Comparison of ENCODE assay signal across 19 mouse cellular contexts in the genomic region with DNA sequence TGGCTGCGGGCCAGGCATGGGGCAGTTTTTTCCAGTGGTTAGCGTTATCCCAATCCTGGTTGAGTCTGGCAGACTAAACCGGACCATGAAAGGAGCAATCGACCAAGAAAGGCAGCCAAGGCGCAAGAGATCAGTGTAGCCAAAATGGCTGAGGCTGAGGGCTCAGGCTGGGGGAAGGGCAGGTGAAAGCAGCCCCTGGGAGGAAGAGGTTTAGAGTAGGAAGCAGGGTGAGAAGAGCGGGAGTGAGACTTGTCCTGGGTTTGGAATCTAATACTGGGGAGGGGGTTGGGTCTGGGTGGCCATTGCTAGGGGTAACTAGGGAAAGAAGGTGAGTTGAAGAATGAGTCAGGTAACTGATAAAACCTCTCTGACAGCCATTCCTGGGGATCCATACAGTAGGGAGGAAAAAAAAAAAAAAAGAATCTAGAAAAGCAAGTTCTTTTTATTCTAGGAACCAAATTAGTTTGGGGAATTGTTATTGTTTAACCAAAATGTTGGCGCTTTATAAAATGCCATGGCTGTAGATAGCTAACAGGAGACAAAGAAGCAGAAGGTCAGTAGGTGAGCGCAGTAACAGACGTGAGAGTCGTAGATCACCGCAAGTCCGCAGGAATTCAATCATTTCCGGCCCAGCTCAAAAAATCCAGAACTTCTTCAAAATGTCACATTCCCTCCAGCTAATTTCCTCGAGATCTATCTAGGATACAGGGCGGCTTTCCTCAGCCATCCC. TPM values are rescaled to one million over a fixed set of nuclear protein-coding genes. Genes with fewer than 3 reads are reported as not detected.
DNase-seq lines count a peak whose midpoint lies in the region; ATAC-seq and TF ChIP-seq lines count a peak whose summit lies in the region.
"Had no signal": no experiment of that assay in that cellular context is flagged by ENCODE, and none has a peak within 500 bp of the region (broad histone marks: within the 10 kb centered on the region; RNA-seq: fewer than 3 reads in every experiment).

No protein-coding gene starts in this region.

- no peaks in the 10 kb centered on the region for H3K36me3 ChIP-seq in intestine, embryonic 15.5 days
- H3K36me3 ChIP-seq in intestine, postnatal 0 days (ENCODE audit: control insufficient read depth, insufficient read depth) = no peaks in the 10 kb centered on the region
- H3K36me3 ChIP-seq in midbrain, embryonic 11.5 days (ENCODE audit: control insufficient read depth, insufficient read depth, low read length) = no peaks in the 10 kb centered on the region
- no peaks in the 10 kb centered on the region for H3K36me3 ChIP-seq in midbrain, embryonic 16.5 days (ENCODE audit: control insufficient read depth, insufficient read depth, low read length)
- no peaks in the 10 kb centered on the region for H3K36me3 ChIP-seq in embryonic facial prominence, embryonic 12.5 days
- no peaks in the 10 kb centered on the region for H3K36me3 ChIP-seq in stomach, embryonic 16.5 days (ENCODE audit: control insufficient read depth, insufficient read depth, low read length)
- H3K36me3 ChIP-seq: G1E; liver, embryonic 12.5 days; lung, embryonic 15.5 days; midbrain, embryonic 15.5 days had no signal

- DNase-seq in midbrain, embryonic 11.5 days (ENCODE audit: low spot score, missing footprints) = no peak
- DNase-seq in left cerebral cortex, postnatal 4 days = no peak
- DNase-seq: adrenal gland, postnatal 14 days; cerebellum, adult 8-10 months; forebrain, postnatal 0 days; gastrocnemius, adult 2 months; heart, adult 11 months; right cerebral cortex, adult 18-20 months had no signal

- H3K9ac ChIP-seq in intestine, embryonic 15.5 days = no peak overlapping the region
- no peak overlapping the region for H3K9ac ChIP-seq in intestine, postnatal 0 days (ENCODE audit: low read depth, low read length)
- 0 out of 2 replicates have a peak overlapping the region, but pooled peaks have one; percentile 24 for H3K9ac ChIP-seq in midbrain, embryonic 11.5 days (ENCODE audit: low read length)
- H3K9ac ChIP-seq in midbrain, embryonic 16.5 days (ENCODE audit: low read depth, low read length) = no peak overlapping the region
- H3K9ac ChIP-seq in embryonic facial prominence, embryonic 12.5 days = no peak overlapping the region
- H3K9ac ChIP-seq in stomach, embryonic 16.5 days (ENCODE audit: low read length) = no peak overlapping the region; the same call in 1 of the 2 replicates
- H3K9ac ChIP-seq: forebrain, postnatal 0 days; liver, embryonic 12.5 days; lung, embryonic 15.5 days; midbrain, embryonic 15.5 days had no signal

- H3K27ac ChIP-seq in intestine, embryonic 15.5 days = no peak overlapping the region
- H3K27ac ChIP-seq in intestine, postnatal 0 days (ENCODE audit: low read depth, low read length) = no peak overlapping the region
- peak overlapping the region; percentile 44 for H3K27ac ChIP-seq in midbrain, embryonic 11.5 days (ENCODE audit: low read depth, low read length)
- H3K27ac ChIP-seq in midbrain, embryonic 16.5 days (ENCODE audit: low read length) = no peak overlapping the region
- peak overlapping the region; percentile 36; the same call in 1 of the 2 replicates for H3K27ac ChIP-seq in embryonic facial prominence, embryonic 12.5 days
- no peak overlapping the region for H3K27ac ChIP-seq in stomach, embryonic 16.5 days (ENCODE audit: low read length)
- H3K27ac ChIP-seq: gastrocnemius, adult 2 months; layer of hippocampus, adult 2 months; liver, embryonic 12.5 days; lung, embryonic 15.5 days; midbrain, embryonic 15.5 days had no signal

- no peak for ATAC-seq in intestine, embryonic 15.5 days
- no peak for ATAC-seq in intestine, postnatal 0 days
- ATAC-seq in midbrain, embryonic 11.5 days (ENCODE audit: low FRiP score) = no peak
- no peak for ATAC-seq in midbrain, embryonic 16.5 days
- ATAC-seq in embryonic facial prominence, embryonic 12.5 days (ENCODE audit: insufficient number of reproducible peaks, insufficient read depth, low FRiP score, low TSS enrichment) = no peak
- ATAC-seq in stomach, embryonic 16.5 days (ENCODE audit: insufficient read depth, low FRiP score) = no peak
- no peak for ATAC-seq in activated CD4-positive, CD25-positive, alpha-beta regulatory T cell, adult 4 months
- ATAC-seq: forebrain, postnatal 0 days; liver, embryonic 12.5 days; midbrain, embryonic 15.5 days had no signal

- intact Hi-C loops in left cerebral cortex, postnatal 4 days (cut with DNase I) = no loop called here

- WGBS in intestine, embryonic 15.5 days = 52% methylated on average over 15 of the region's 15 CpGs
- 56% methylated on average over 15 of the region's 15 CpGs for WGBS in intestine, postnatal 0 days
- 80% methylated on average over 15 of the region's 15 CpGs for WGBS in midbrain, embryonic 11.5 days
- 83% methylated on average over 15 of the region's 15 CpGs for WGBS in midbrain, embryonic 16.5 days
- 64% methylated on average over 15 of the region's 15 CpGs for WGBS in embryonic facial prominence, embryonic 12.5 days
- 52% methylated on average over 15 of the region's 15 CpGs for WGBS in stomach, embryonic 16.5 days

- H3K4me1 ChIP-seq in intestine, embryonic 15.5 days (replicated peaks) = 0 out of 2 replicates have a peak, but pooled peaks cover 8% of the 10 kb centered on the region
- 0 out of 2 replicates have a peak, but pooled peaks cover 3% of the 10 kb centered on the region for H3K4me1 ChIP-seq in intestine, postnatal 0 days (replicated peaks; ENCODE audit: control insufficient read depth, insufficient read depth, low read length)
- peaks cover 6% of the 10 kb centered on the region; the same call in 1 of the 2 replicates for H3K4me1 ChIP-seq in midbrain, embryonic 11.5 days (ENCODE audit: control insufficient read depth, insufficient read depth, low read length)
- H3K4me1 ChIP-seq in midbrain, embryonic 16.5 days (ENCODE audit: control insufficient read depth, insufficient read depth, low read length) = no peaks in the 10 kb centered on the region
- H3K4me1 ChIP-seq in embryonic facial prominence, embryonic 12.5 days = peaks cover 3% of the 10 kb centered on the region; the same call in 1 of the 2 replicates
- H3K4me1 ChIP-seq in stomach, embryonic 16.5 days (ENCODE audit: control insufficient read depth, insufficient read depth, low read length) = peaks cover 9% of the 10 kb centered on the region
- H3K4me1 ChIP-seq: liver, embryonic 12.5 days; midbrain, embryonic 15.5 days had no signal

- no peak for TF ChIP-seq CTCF in intestine, postnatal 0 days (IDR thresholded peaks at IDR 0.05; ENCODE audit: low read depth)

- no peaks in the 10 kb centered on the region for H3K27me3 ChIP-seq in intestine, embryonic 15.5 days (replicated peaks)
- H3K27me3 ChIP-seq in intestine, postnatal 0 days (replicated peaks; ENCODE audit: control insufficient read depth, insufficient read depth, low read length) = no peaks in the 10 kb centered on the region
- H3K27me3 ChIP-seq in midbrain, embryonic 11.5 days (ENCODE audit: control insufficient read depth, insufficient read depth, low read length) = no peaks in the 10 kb centered on the region
- no peaks in the 10 kb centered on the region for H3K27me3 ChIP-seq in midbrain, embryonic 16.5 days (ENCODE audit: control insufficient read depth, insufficient read depth, low read depth, low read length)
- H3K27me3 ChIP-seq in embryonic facial prominence, embryonic 12.5 days = no peaks in the 10 kb centered on the region
- no peaks in the 10 kb centered on the region for H3K27me3 ChIP-seq in stomach, embryonic 16.5 days (ENCODE audit: control insufficient read depth, insufficient read depth, low read length)
- H3K27me3 ChIP-seq: lung, embryonic 15.5 days; midbrain, embryonic 15.5 days had no signal

- H3K4me2 ChIP-seq in intestine, embryonic 15.5 days (replicated peaks) = 0 out of 2 replicates have a peak overlapping the region, but pooled peaks have one; percentile 28
- no peak overlapping the region; the same call in 1 of the 2 replicates for H3K4me2 ChIP-seq in intestine, postnatal 0 days (replicated peaks; ENCODE audit: low read depth)
- H3K4me2 ChIP-seq in midbrain, embryonic 11.5 days = no peak overlapping the region
- H3K4me2 ChIP-seq in midbrain, embryonic 16.5 days (ENCODE audit: low read length) = no peak overlapping the region
- no peak overlapping the region for H3K4me2 ChIP-seq in embryonic facial prominence, embryonic 12.5 days (replicated peaks)
- H3K4me2 ChIP-seq in stomach, embryonic 16.5 days (ENCODE audit: low read depth, low read length) = peak overlapping the region; percentile 23; the same call in 1 of the 2 replicates
- H3K4me2 ChIP-seq: liver, embryonic 12.5 days; lung, embryonic 15.5 days; midbrain, embryonic 15.5 days had no signal

- no peak overlapping the region for H3K4me3 ChIP-seq in intestine, embryonic 15.5 days (replicated peaks)
- H3K4me3 ChIP-seq in intestine, postnatal 0 days (ENCODE audit: low read depth, low read length) = no peak overlapping the region
- H3K4me3 ChIP-seq in midbrain, embryonic 11.5 days (ENCODE audit: low read depth, low read length) = no peak overlapping the region
- no peak overlapping the region for H3K4me3 ChIP-seq in midbrain, embryonic 16.5 days (ENCODE audit: low read depth, low read length)
- no peak overlapping the region for H3K4me3 ChIP-seq in embryonic facial prominence, embryonic 12.5 days
- H3K4me3 ChIP-seq in stomach, embryonic 16.5 days (replicated peaks; ENCODE audit: low read length) = no peak overlapping the region
- H3K4me3 ChIP-seq: gastrocnemius, adult 2 months; layer of hippocampus, adult 2 months; liver, embryonic 12.5 days; lung, embryonic 15.5 days; midbrain, embryonic 15.5 days had no signal

- H3K9me3 ChIP-seq in intestine, embryonic 15.5 days = no peaks in the 10 kb centered on the region
- no peaks in the 10 kb centered on the region for H3K9me3 ChIP-seq in intestine, postnatal 0 days (ENCODE audit: control insufficient read depth)
- H3K9me3 ChIP-seq in midbrain, embryonic 11.5 days (ENCODE audit: control insufficient read depth, low read length) = no peaks in the 10 kb centered on the region
- H3K9me3 ChIP-seq in midbrain, embryonic 16.5 days (replicated peaks; ENCODE audit: control insufficient read depth, low read length, poor library complexity, severe bottlenecking) = no peaks in the 10 kb centered on the region
- no peaks in the 10 kb centered on the region for H3K9me3 ChIP-seq in embryonic facial prominence, embryonic 12.5 days
- H3K9me3 ChIP-seq in stomach, embryonic 16.5 days (replicated peaks; ENCODE audit: control insufficient read depth, low read length) = no peaks in the 10 kb centered on the region
- H3K9me3 ChIP-seq: G1E; liver, embryonic 12.5 days; lung, embryonic 15.5 days; midbrain, embryonic 15.5 days had no signal

RNA-seq across cellular contexts. Expression of gene Polr2m, which starts 6.7 kb away (rescaled TPM):
- 324 and 329 TPM in 2 replicates for polyA plus RNA-seq in intestine, embryonic 15.5 days (2015; fragmentation: Nextera tagmentation; extraction: Ambion mirVana)
- polyA plus RNA-seq in intestine, postnatal 0 days (2015; fragmentation: Nextera tagmentation; extraction: Ambion mirVana) = 103 TPM in 2 replicates
- polyA plus RNA-seq in midbrain, embryonic 11.5 days (2014; fragmentation: Nextera tagmentation; extraction: Ambion mirVana) = 455 and 475 TPM in 2 replicates
- 341 and 351 TPM in 2 replicates for polyA plus RNA-seq in midbrain, embryonic 16.5 days (2015; fragmentation: Nextera tagmentation; extraction: Ambion mirVana)
- 559 and 561 TPM in 2 replicates for polyA plus RNA-seq in embryonic facial prominence, embryonic 12.5 days (2016; fragmentation: Nextera tagmentation; extraction: Ambion mirVana)
- polyA plus RNA-seq in stomach, embryonic 16.5 days (2015; fragmentation: Nextera tagmentation; extraction: Ambion mirVana) = 292 and 315 TPM in 2 replicates
- 100 to 1,000 TPM; 178 to 184 TPM for total RNA-seq in left cerebral cortex, postnatal 4 days (2021)
- 10 to 100 TPM; 19.2 to 25.7 TPM for polyA plus RNA-seq in activated CD4-positive, CD25-positive, alpha-beta regulatory T cell, adult 4 months (2017; shearing (Covaris generic))

Comparison
In these comparisons a context has a peak if more than half of its experiments do, and no peak if none do; other contexts are left out.
1. H3K27ac ChIP-seq: peak in midbrain, embryonic 11.5 days (single experiment) and embryonic facial prominence, embryonic 12.5 days (single experiment); none in intestine, embryonic 15.5 days (single experiment), intestine, postnatal 0 days (single experiment), midbrain, embryonic 16.5 days (single experiment) and stomach, embryonic 16.5 days (single experiment).
2. H3K4me2 ChIP-seq: peak in intestine, embryonic 15.5 days (single experiment) and stomach, embryonic 16.5 days (single experiment); none in intestine, postnatal 0 days (single experiment), midbrain, embryonic 11.5 days (single experiment), midbrain, embryonic 16.5 days (single experiment) and embryonic facial prominence, embryonic 12.5 days (single experiment).